Mouse (Mus musculus) adrenal gland (tissue): ENCODE measurements around the gene Tmem265.

Source experiments
- intact Hi-C: fragments of 180-260 bp; cut with DNase I; formaldehyde crosslinking; loops from one replicate; pipeline ENCODE4 v1.15.1; 2025

Tmem265 gene

DNA sequence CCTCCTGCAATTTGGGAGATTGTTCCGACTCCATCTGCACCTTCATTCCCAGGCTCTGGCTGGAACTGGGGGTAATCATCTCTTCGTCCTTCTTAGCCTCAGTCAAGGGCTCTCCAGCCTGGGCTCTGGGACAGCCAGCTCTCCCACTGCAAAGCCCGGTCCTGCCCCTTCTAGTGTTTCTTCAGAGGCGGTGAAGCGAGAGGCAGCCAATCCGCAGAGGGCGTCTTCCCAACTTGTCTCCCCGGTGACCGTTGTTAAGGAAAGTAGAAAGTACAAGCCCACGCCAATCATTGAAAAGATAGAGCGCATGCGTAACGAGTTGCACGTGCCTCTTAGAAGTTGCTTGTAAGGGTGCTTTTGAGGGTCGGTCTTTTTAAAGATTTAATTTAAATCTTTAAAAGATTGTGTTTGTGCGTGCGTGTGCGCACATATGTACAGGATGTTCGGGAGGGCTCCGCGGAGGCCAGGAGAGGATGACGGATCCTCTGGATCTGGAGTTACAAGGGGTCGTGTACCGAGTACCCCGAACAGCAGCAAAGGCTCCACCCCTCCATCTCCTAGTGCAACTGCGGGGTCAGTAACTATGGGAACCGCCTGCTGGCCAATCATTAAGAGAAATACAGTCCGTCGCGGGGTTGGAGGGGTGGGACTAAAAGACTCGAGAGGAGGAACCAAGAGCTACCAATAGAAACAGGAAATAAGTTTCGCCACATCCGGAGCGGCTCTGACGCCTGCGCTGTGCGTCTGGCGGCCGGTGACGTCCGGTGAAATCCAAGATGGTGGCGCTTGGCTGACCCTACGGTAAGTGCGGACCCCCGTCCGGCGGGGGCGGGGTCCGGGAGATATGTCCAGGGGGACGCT lies 27.1 kb downstream of the Tmem265 start, which contains the start of the genes Ccdc189 and Rnf40:
TSS of gene Ccdc189 (minus strand) at position 585 of the 861 bp plus-strand sequence.
TSS of gene Rnf40 (plus strand) at position 757 of the 861 bp plus-strand sequence.
- intact Hi-C loops, result no loop called here

DNA sequence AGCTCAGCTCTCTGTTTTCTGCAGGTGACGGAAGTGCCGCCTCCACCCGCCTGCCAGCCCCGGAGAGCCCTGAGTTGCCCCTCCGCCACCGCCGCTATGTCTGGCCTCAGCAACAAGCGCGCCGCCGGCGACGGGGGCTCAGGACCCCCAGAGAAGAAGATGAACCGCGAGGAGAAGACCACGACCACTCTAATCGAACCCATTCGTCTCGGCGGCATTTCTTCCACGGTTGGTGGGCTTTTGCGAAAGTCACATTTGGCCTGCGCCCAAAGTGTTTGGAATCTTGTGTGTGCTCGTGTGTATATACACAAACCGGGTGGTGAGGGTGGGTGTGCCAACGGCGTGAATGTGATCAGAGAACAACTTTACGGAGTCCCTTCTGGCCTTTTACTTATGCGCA lies 27.7 kb downstream of the Tmem265 start:
- intact Hi-C loops, result no loop called here

GRCm38 (mm10) chr7:127589637-127590036 lies 28.4 kb downstream of the Tmem265 start:
- intact Hi-C loops, result no loop called here

- intact Hi-C loops, result no loop called here
These were observed 29.9 kb downstream of the Tmem265 start for GRCm38 (mm10) chr7:127591108-127591507.

DNA sequence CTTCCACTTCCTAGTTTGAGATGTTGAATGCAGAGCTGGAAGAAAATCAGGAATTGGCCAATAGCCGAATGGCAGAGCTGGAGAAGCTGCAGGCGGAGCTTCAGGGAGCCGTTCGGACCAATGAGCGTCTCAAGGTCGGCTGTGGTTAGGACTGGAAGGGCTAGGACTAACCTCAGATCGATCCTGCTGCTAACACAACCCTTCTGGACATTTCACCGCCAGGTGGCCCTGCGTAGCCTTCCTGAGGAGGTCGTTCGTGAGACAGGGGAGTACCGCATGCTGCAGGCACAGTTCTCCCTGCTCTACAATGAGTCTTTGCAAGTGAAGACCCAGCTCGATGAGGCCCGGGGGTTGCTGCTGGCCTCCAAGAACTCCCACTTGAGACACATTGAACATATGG lies 31.4 kb downstream of the Tmem265 start:
- intact Hi-C loops, result no loop called here

GRCm38 (mm10) chr7:127596747-127597146 lies 35.6 kb downstream of the Tmem265 start:
- intact Hi-C loops, result no loop called here

DNA sequence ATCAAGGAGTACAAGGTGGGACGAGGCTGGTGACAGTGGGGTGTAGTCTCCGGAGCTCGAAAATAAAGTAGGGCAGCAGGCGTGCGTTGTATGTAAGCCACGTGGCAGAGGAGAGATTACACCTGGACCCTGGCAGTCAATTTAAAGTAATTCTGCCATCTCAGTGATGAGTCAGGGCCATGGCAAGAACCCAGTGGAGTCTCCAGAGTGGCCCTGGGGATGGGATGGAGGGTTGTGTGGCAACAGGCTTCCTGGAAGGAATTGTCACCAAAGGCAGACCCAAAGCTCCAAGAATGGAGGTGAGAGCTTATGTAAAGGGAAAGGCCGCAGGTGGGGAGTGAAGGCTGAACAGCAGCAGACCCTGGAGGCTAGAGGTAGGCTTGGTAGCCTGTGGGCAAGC lies 39.4 kb downstream of the Tmem265 start:
- intact Hi-C loops, result no loop called here

DNA sequence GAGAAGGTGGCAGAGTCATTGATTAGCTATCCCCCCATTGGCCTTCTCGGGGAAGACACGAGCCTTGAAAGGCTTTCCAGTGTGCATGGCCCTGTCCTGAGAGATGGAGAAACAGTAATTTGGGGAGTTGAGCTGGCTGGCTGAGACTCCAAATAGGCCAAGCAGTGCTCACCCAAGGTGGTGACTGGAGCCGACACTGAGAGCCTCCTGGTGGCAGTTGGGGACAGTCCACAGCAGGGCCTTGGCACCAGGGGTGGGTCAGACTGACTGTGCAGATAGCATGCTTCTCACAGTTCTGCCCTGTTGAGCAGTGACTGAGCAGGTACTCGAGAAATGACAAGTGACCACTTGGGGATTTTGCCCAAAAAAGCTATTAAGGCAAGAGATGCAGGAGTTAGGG lies 40.5 kb downstream of the Tmem265 start:
- intact Hi-C loops, result no loop called here

DNA sequence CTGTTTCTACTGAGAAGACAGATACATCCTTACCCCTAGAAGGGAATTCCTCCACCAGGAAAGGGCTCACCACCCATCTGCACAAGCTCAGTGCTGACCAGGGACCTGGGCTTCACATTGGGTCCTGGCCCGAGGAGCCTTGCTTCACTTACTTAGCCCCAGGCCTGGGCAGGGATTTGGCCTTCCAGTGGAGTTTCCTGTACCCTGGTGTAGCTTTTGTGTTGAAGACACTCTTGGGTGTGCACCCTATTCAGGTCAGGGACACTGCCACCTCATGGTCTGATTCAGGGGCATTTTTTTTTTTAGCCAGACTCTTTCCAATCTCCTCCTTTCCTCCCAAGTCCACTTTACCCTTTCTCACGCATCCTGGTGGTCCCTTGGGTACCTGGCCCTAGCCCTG lies 41.7 kb downstream of the Tmem265 start:
- intact Hi-C loops, result no loop called here

DNA sequence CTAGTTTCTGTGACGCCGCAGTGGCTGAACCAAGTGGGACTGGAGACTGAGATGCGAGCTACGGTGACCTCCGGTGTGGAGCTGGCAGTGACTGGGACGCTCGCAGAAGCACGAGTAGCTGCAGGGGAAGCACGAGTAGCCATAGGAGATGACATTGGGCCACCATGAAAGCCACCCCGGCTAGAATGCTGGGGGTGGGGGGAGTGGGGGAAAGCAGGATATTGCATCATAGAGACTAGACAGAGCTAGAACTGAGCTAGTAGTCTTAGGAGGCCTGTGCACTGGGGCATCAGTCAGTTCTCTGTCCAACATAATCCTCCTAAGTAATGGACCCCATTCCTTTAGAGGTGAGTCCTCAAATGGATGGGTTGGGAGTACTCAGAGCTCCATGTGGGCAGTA lies 43.1 kb downstream of the Tmem265 start:
- intact Hi-C loops, result no loop called here

- intact Hi-C loops, result no loop called here
These were observed 46.0 kb downstream of the Tmem265 start for GRCm38 (mm10) chr7:127607150-127607549.

- intact Hi-C loops, result no loop called here
These were observed 49.8 kb downstream of the Tmem265 start for GRCm38 (mm10) chr7:127611011-127611410.

DNA sequence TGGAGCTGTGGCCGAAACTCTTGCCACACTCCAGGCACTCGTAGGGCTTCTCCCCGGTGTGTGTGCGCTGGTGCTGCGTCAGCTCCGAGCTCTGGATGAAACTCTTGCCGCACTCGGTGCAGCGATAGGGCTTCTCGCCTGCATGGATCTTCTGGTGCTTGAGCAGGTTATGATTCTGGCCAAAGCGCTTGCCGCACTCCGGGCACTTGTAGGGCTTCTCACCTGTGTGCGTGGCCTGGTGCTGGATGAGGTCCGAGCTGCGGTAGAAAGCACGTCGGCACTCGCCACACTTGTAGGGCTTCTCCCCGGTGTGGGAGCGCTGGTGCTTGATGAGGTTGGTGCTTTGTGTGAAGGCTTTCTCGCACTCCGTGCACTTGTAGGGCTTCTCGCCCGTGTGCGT lies 50.4 kb downstream of the Tmem265 start:
- intact Hi-C loops, result no loop called here

- intact Hi-C loops, result no loop called here
These were observed 52.3 kb downstream of the Tmem265 start for GRCm38 (mm10) chr7:127613501-127613900.

DNA sequence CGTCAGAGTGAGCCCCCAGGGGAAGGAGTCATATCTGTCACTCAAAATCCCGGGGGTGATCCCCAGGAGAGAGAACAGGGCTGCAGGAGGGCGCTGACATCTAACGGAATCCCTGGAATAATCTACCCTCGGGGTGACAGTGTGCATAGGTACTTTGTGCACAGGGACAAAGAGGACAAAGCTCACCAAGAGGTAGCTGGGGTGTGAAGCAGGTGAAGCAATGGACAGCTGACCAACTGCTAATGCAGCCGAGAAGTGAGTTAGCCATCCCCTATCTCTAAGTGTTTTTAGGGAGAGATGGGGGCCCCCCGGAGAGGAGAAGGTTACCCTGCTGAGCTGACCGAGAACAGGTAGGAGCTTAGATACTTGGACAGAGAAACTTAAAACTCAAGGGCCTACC lies 52.9 kb downstream of the Tmem265 start:
- intact Hi-C loops, result no loop called here

GRCm38 (mm10) chr7:127614511-127614890 lies 53.3 kb downstream of the Tmem265 start:
- intact Hi-C loops, result no loop called here

- intact Hi-C loops, result no loop called here
These were observed 54.0 kb downstream of the Tmem265 start, which contains the start of gene Zfp629 for GRCm38 (mm10) chr7:127614891-127615843. Zfp629 (minus strand) TSS chr7:127615797.

GRCm38 (mm10) chr7:127616336-127616735 lies 55.1 kb downstream of the Tmem265 start:
- intact Hi-C loops, result no loop called here
